Mouse (Mus musculus): ENCODE results near the gene Scgb2b15. TPM values are rescaled to one million over a fixed set of nuclear protein-coding genes. Genes with fewer than 3 reads are reported as not detected.
"Not testable (repeated sequence)": the region's sequence is repeated elsewhere in the genome, so short reads cannot be mapped to it uniquely, and the experiment has no call there.

The Scgb2b15 gene
- not detected in 2 replicates for polyA plus RNA-seq (2015; fragmentation: Nextera tagmentation; extraction: Ambion mirVana)

GRCm38 (mm10) chr7:32829562-32829961 is at the start of gene Scgb2b15:
Gene Scgb2b15, minus strand, starts transcription at chr7:32829662.
- H3K4me3 ChIP-seq (replicated peaks); H3K9ac ChIP-seq; H3K27ac ChIP-seq; H3K27me3 ChIP-seq; H3K4me2 ChIP-seq; ATAC-seq (ENCODE audit: low read depth); H3K4me1 ChIP-seq (replicated peaks); H3K9me3 ChIP-seq (replicated peaks); H3K36me3 ChIP-seq; DNase-seq: not testable (repeated sequence)

DNA sequence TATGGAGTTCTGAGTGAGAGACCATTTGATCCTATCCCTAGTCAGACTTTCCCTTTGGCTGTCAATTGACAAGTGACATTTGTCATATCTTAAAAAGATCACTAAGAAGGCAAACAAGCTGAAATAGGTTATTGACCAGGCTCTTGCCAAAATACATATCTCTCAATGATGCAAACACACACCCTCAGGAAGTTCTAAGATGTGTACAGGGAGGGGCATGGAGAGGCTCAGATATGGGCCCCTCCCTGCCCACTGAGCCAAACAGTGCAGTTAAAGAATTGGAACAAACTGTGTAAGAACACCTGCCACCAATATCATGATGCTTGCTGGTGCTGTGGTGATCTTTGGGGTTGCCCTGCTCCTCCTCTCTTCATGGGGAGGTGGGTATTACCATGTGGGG is 6.8 kb upstream of the Scgb2b15 start, which contains the start of gene Scgb1b15:
Gene Scgb1b15, plus strand, starts transcription at position 301 of the 400 bp plus-strand sequence.
- not testable (repeated sequence) for H3K4me1 ChIP-seq (replicated peaks); H3K9ac ChIP-seq; H3K36me3 ChIP-seq; H3K4me3 ChIP-seq (replicated peaks); H3K9me3 ChIP-seq (replicated peaks); H3K4me2 ChIP-seq; DNase-seq; H3K27ac ChIP-seq; H3K27me3 ChIP-seq; ATAC-seq (ENCODE audit: low read depth)

Other genes starting within 250 kb of the Scgb2b15 start
- gene Scgb1b15, start 6.9 kb upstream of the Scgb2b15 start, polyA plus RNA-seq (2015; fragmentation: Nextera tagmentation; extraction: Ambion mirVana) = not detected in 2 replicates
- gene Scgb2b17, start 226.9 kb upstream of the Scgb2b15 start, polyA plus RNA-seq (2015; fragmentation: Nextera tagmentation; extraction: Ambion mirVana) = not detected in 2 replicates
- gene Scgb1b17, start 233.8 kb upstream of the Scgb2b15 start, polyA plus RNA-seq (2015; fragmentation: Nextera tagmentation; extraction: Ambion mirVana) = not detected in 2 replicates